Mouse (Mus musculus): ENCODE measurements around the gene Dusp19. TPM values are rescaled to one million over a fixed set of nuclear protein-coding genes. Genes with fewer than 3 reads are reported as not detected.

The Dusp19 gene
- total RNA-seq, 1 experiment from 2014 or later = 24.0 TPM

DNA sequence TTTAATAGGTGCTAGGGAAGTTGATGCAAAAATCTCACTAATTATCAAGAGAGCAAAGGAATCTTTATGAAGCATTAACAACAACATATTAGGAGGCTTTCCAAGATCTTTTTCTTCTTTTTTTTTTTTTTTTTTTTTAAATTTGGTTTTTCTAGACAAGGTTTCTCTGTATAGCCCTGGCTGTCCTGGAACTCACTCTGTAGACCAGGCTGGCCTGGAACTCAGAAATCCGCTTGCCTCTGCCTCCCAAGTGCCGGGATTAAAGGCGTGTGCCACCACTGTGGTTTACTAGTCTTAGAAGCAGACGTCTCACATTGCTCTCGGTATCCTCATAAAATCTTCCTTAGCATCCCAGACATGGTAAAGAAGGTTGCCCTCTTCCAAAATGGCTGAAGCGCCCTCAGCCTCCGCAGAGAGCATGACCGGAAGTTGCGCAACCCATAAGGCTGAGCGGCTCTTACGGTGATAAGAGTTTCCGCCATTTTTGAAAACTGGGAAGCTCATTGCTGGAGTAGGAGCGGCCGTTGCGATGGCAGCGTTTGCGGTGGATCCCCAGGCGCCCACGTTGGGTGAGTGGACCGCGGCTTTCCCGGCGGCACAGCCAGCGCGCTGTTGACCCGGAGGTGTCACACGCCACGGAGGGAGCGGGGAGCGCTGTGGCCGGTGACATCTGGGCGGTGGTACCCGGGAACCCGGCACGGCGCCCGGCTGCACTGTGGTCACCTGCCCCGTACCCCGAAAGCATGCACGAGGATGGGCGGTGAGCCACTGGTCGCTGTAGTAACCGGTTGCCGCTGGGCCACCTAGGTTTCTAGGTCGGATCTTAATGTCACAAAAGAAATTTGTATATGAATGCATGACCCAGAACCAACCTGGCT lies 21.8 kb downstream of the Dusp19 start:
- DNase-seq = peak; percentile 89

GRCm38 (mm10) chr2:80639398-80639797 lies 22.6 kb downstream of the Dusp19 start:
- no peak for DNase-seq

DNA sequence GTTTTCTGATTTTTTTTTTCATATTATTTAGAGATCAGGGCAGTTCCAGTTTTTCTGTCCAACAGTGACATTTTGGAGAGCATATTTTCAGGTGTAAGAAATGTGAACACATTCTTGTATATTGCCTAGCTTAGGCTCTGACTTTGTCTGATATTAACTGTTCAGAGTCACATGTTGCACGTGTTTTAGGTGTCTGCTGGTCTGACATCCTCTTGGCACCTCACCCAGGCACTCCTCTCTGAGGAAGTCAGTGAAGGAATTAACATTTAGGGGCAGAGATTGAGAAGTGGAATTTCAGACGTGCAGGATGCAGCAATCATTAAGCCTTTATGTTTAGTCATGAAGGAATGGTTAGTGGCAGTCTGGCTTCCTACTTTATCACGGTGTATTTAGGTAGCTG lies 23.0 kb downstream of the Dusp19 start:
- no peak for DNase-seq

DNA sequence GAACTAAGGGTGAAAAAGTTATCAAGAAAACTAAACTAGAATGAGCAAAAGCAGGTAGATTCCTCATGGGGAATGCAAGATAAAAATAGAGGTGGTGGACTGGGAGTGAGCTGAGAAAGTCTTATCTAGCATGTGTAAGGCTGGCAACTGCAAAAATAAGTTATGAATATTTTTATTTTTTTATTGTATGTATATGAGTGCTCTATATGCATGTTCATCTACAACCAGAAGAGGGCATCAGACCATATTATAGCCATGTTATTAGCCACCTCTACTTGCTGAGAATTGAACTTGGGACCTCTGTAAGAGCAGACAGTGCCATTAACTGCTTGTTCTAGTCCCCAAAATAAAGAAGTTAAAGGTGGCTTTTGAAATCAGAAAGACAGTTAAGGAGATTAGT lies 44.6 kb downstream of the Dusp19 start:
- no peak for DNase-seq

GRCm38 (mm10) chr2:80662682-80663081 lies 45.8 kb downstream of the Dusp19 start:
- no peak for DNase-seq

- DNase-seq = no peak
These were observed 50.6 kb downstream of the Dusp19 start for GRCm38 (mm10) chr2:80667396-80667964.

- DNase-seq = no peak
These were observed 53.2 kb downstream of the Dusp19 start for GRCm38 (mm10) chr2:80669868-80670666.

- no peak for DNase-seq
These were observed 62.0 kb downstream of the Dusp19 start for GRCm38 (mm10) chr2:80678803-80679202.

Small RNA genes within 50 kb of the gene (microRNA-seq; reads per million reads assigned to microRNA genes)
- gene Mir684-1 = 0 reads per million in 2 experiments

Other genes with a start within 250 kb of the Dusp19 start
- 175 and 335 TPM in 2 replicates for gene Frzb, start 169.4 kb upstream of the Dusp19 start, total RNA-seq (2021)
- gene Nckap1, start 35.7 kb upstream of the Dusp19 start, total RNA-seq (2021) = 174 and 175 TPM in 2 replicates
- gene Nup35, start 191 bp downstream of the Dusp19 start, total RNA-seq (2021) = 29.6 and 31.8 TPM in 2 replicates

All from adrenal gland, postnatal 25 days (tissue).